Mouse (Mus musculus) leukemia stem cell, adult 10-12 weeks (primary cell): ENCODE data around the gene Fbxo44. TPM values are rescaled to one million over a fixed set of nuclear protein-coding genes. Genes with fewer than 3 reads are reported as not detected.

Experiments
- polyA plus RNA-seq: library from polyadenylated mRNA; stranded (reverse); fragments of >175 nt; gene quantifications from 2 replicates; pipeline ENCODE4 v1.2.3, GENCODE M21; 2012; ENCODE audit warnings: low replicate concordance

The Fbxo44 gene
- polyA plus RNA-seq: 8.9 and 13.4 TPM in 2 replicates

GRCm38 (mm10) chr4:148160436-148161390 lies at the start of gene Fbxo44, which contains the start of gene Fbxo2:
Gene Fbxo44, minus strand, starts transcription at chr4:148160482.
Gene Fbxo2, plus strand, starts transcription at chr4:148160621.

GRCm38 (mm10) chr4:148151267-148152168 lies 8.8 kb downstream of the Fbxo44 start, which contains the start of gene Fbxo6:
Gene Fbxo6, minus strand, starts transcription at chr4:148152140.

GRCm38 (mm10) chr4:148130561-148131413 lies 29.5 kb downstream of the Fbxo44 start, which contains the start of gene Draxin:
Gene Draxin, minus strand, starts transcription at chr4:148130698.

GRCm38 (mm10) chr4:148130133-148130532 lies 30.1 kb downstream of the Fbxo44 start, which contains the start of gene Mad2l2:
Gene Mad2l2, plus strand, starts transcription at chr4:148130384.

Other genes starting within 250 kb of the Fbxo44 start
- gene Plod1, start 223.7 kb downstream of the Fbxo44 start, polyA plus RNA-seq: 5.4 and 8.1 TPM in 2 replicates
- gene 2510039O18Rik, start 219.6 kb downstream of the Fbxo44 start, polyA plus RNA-seq: 97.1 and 132 TPM in 2 replicates
- gene Nppb, start 174.7 kb downstream of the Fbxo44 start, polyA plus RNA-seq: not detected in 2 replicates
- gene Nppa, start 159.8 kb downstream of the Fbxo44 start, polyA plus RNA-seq: not detected in 2 replicates
- gene Clcn6, start 121.7 kb downstream of the Fbxo44 start, polyA plus RNA-seq: 1.5 and 1.6 TPM in 2 replicates
- gene Mthfr, start 121.4 kb downstream of the Fbxo44 start, polyA plus RNA-seq: 14.7 and 23.3 TPM in 2 replicates
- gene Agtrap, start 72.5 kb downstream of the Fbxo44 start, polyA plus RNA-seq: 3.4 and 11.6 TPM in 2 replicates
- 18.3 and 24.2 TPM in 2 replicates for gene Mad2l2, start 30.1 kb downstream of the Fbxo44 start, polyA plus RNA-seq
- 0.03 and 0.17 TPM in 2 replicates for gene Draxin, start 29.8 kb downstream of the Fbxo44 start, polyA plus RNA-seq
- 22.6 and 24.6 TPM in 2 replicates for gene Fbxo6, start 8.3 kb downstream of the Fbxo44 start, polyA plus RNA-seq
- gene Fbxo2, start 139 bp upstream of the Fbxo44 start, polyA plus RNA-seq: 0.55 and 1.0 TPM in 2 replicates
- gene Disp3, start 127.5 kb upstream of the Fbxo44 start, polyA plus RNA-seq: 0.03 and 0.11 TPM in 2 replicates